Mouse (Mus musculus): ENCODE data around the gene Gm9045. TPM values are rescaled to one million over a fixed set of nuclear protein-coding genes. Genes with fewer than 3 reads are reported as not detected.

Gene Gm9045
- polyA plus RNA-seq (2012; ENCODE audit: low replicate concordance), result 0.33 TPM in 1 of 2 replicates, not detected in the other

GRCm38 (mm10) chr10:118337731-118338130 is at the start of gene Gm9045:
Gm9045 (minus strand) TSS chr10:118337831.

GRCm38 (mm10) chr10:118354005-118354404 is 16.4 kb upstream of the Gm9045 start, which contains the start of gene Gm9049:
Gm9049 (minus strand) TSS chr10:118354105.

GRCm38 (mm10) chr10:118348579-118348978 is 10.9 kb upstream of the Gm9045 start, which contains the start of gene Gm9048:
Gm9048 (minus strand) TSS chr10:118348679.

GRCm38 (mm10) chr10:118343155-118343554 is 5.5 kb upstream of the Gm9045 start, which contains the start of gene Gm9046:
Gm9046 (minus strand) TSS chr10:118343255.

GRCm38 (mm10) chr10:118332308-118332707 is 5.3 kb downstream of the Gm9045 start, which contains the start of gene Gm9044:
Gm9044 (minus strand) TSS chr10:118332408.

GRCm38 (mm10) chr10:118326869-118327268 is 10.8 kb downstream of the Gm9045 start, which contains the start of gene Gm9040:
Gm9040 (minus strand) TSS chr10:118326969.

GRCm38 (mm10) chr10:118294938-118295337 is 42.7 kb downstream of the Gm9045 start, which contains the start of gene Iltifb:
Iltifb (minus strand) TSS chr10:118295038.

Other genes starting within 250 kb of the Gm9045 start
- 9.1 and 28.1 TPM in 2 replicates for gene Mdm1, start 196.0 kb downstream of the Gm9045 start, polyA plus RNA-seq (2012; ENCODE audit: low replicate concordance)
- not detected in 2 replicates for gene Il22, start 132.9 kb downstream of the Gm9045 start, polyA plus RNA-seq (2012; ENCODE audit: low replicate concordance)
- gene Gm32717, start 97.1 kb downstream of the Gm9045 start, polyA plus RNA-seq (2012; ENCODE audit: low replicate concordance), result not detected in 2 replicates
- not detected in 2 replicates for gene Gm32802, start 79.1 kb downstream of the Gm9045 start, polyA plus RNA-seq (2012; ENCODE audit: low replicate concordance)
- not detected in 2 replicates for gene Iltifb, start 42.8 kb downstream of the Gm9045 start, polyA plus RNA-seq (2012; ENCODE audit: low replicate concordance)
- gene Gm9040, start 10.9 kb downstream of the Gm9045 start, polyA plus RNA-seq (2012; ENCODE audit: low replicate concordance), result not detected in 2 replicates
- not detected in 2 replicates for gene Gm9044, start 5.4 kb downstream of the Gm9045 start, polyA plus RNA-seq (2012; ENCODE audit: low replicate concordance)
- gene Gm9046, start 5.4 kb upstream of the Gm9045 start, polyA plus RNA-seq (2012; ENCODE audit: low replicate concordance), result not detected in 2 replicates
- not detected in 2 replicates for gene Gm9048, start 10.8 kb upstream of the Gm9045 start, polyA plus RNA-seq (2012; ENCODE audit: low replicate concordance)
- gene Gm9049, start 16.3 kb upstream of the Gm9045 start, polyA plus RNA-seq (2012; ENCODE audit: low replicate concordance), result 0.33 TPM in 1 of 2 replicates, not detected in the other
- not detected in 2 replicates for gene Ifng, start 103.2 kb upstream of the Gm9045 start, polyA plus RNA-seq (2012; ENCODE audit: low replicate concordance)